Mouse (Mus musculus) hindbrain, embryonic 16.5 days (tissue): ENCODE measurements around the gene Morn1. TPM values are rescaled to one million over a fixed set of nuclear protein-coding genes. Genes with fewer than 3 reads are reported as not detected.
A peak's percentile ranks its signal among the peaks of the same experiment; 100 is the strongest.

Experiments used
- ATAC-seq: fragments of 200-750 bp; cut with Nextera tagmentation; 2 replicates; pipeline ENCODE4 v1.8.0; 2017; ENCODE audit warnings: moderate TSS enrichment, moderate library complexity
- H3K27ac ChIP-seq: fragments of 300-500 bp; sonication (generic); 2 replicates; pipeline ENCODE4 v1.5.1; 2014; ENCODE audit warnings: low read depth, mild to moderate bottlenecking, control low read depth, low read length, moderate library complexity
- H3K27me3 ChIP-seq: fragments of 300-500 bp; sonication (generic); replicated peaks from 2 replicates; pipeline ENCODE4 v1.6.1; 2014; ENCODE audit warnings: low read length; ENCODE audit not compliant: control insufficient read depth, insufficient read depth
- H3K36me3 ChIP-seq: fragments of 300-500 bp; sonication (generic); 2 replicates; pipeline ENCODE4 v1.6.1; 2014; ENCODE audit warnings: mild to moderate bottlenecking, low read length, moderate library complexity, mixed read lengths; ENCODE audit not compliant: control insufficient read depth, insufficient read depth
- H3K4me1 ChIP-seq: fragments of 300-500 bp; sonication (generic); 2 replicates; pipeline ENCODE4 v1.6.1; 2014; ENCODE audit warnings: low read depth, low read length; ENCODE audit not compliant: control insufficient read depth, insufficient read depth
- H3K4me2 ChIP-seq: fragments of 300-500 bp; sonication (generic); 2 replicates; pipeline ENCODE4 v1.6.1; 2014; ENCODE audit warnings: mild to moderate bottlenecking, low read length, control low read depth, moderate library complexity
- H3K4me3 ChIP-seq: fragments of 300-500 bp; sonication (generic); 2 replicates; pipeline ENCODE4 v1.5.1; 2014; ENCODE audit warnings: mild to moderate bottlenecking, low read length, control low read depth, moderate library complexity
- H3K9ac ChIP-seq: fragments of 300-500 bp; sonication (generic); 2 replicates; pipeline ENCODE4 v1.6.1; 2014; ENCODE audit warnings: low read depth, mild to moderate bottlenecking, control low read depth, low read length, moderate library complexity
- H3K9me3 ChIP-seq: fragments of 300-500 bp; sonication (generic); 2 replicates; pipeline ENCODE4 v1.6.1; 2014; ENCODE audit warnings: mild to moderate bottlenecking, low read length, moderate library complexity; ENCODE audit not compliant: control insufficient read depth
- WGBS: fragments of 180-500 bp; shearing (Covaris S2); extraction: QIAGEN DNeasy Blood & Tissue Kit; methylation state at CpG from one replicate; pipeline ENCODE4 v1.1.7; 2014; 5-methylcytosine and 5-hydroxymethylcytosine counted together
- polyA plus RNA-seq: library from polyadenylated mRNA; unstranded; fragments of >200 nt; fragmentation: Nextera tagmentation; extraction: Ambion mirVana; gene quantifications from 2 replicates; pipeline ENCODE4 v1.2.1, GENCODE M21; 2015

Gene Morn1
- polyA plus RNA-seq, 1 experiment from 2014 or later, result 9.5 TPM

DNA sequence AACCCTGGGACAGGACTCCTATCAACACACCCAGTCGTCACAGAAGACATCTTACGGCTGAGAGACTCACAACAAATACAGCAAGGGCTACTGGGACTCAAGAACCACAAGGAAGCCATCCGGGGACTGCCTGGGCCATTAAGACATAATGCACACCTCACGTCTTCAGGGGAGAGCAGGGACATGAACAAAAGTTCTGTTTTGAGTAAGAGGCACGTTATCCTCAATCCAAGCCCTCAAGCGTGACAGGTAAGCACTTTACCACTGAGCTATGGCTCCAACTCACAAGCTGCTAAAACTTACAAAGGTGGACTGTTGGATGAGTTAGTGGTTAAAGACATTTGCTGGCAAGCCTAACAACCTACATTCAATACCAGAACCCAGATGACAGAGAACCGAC, 96.8 kb downstream of the Morn1 start:
- H3K9ac ChIP-seq, result no peak overlapping the region
- peaks cover 41% of the 10 kb centered on the region for H3K4me1 ChIP-seq
- ATAC-seq, result no peak
- no peak overlapping the region for H3K4me2 ChIP-seq
- no peaks in the 10 kb centered on the region for H3K27me3 ChIP-seq
- H3K4me3 ChIP-seq, result no peak overlapping the region
- no peak overlapping the region for H3K27ac ChIP-seq
- no peaks in the 10 kb centered on the region for H3K9me3 ChIP-seq
- H3K36me3 ChIP-seq, result no peaks in the 10 kb centered on the region
- WGBS, result 84% methylated on average over 7 of the region's 7 CpGs

DNA sequence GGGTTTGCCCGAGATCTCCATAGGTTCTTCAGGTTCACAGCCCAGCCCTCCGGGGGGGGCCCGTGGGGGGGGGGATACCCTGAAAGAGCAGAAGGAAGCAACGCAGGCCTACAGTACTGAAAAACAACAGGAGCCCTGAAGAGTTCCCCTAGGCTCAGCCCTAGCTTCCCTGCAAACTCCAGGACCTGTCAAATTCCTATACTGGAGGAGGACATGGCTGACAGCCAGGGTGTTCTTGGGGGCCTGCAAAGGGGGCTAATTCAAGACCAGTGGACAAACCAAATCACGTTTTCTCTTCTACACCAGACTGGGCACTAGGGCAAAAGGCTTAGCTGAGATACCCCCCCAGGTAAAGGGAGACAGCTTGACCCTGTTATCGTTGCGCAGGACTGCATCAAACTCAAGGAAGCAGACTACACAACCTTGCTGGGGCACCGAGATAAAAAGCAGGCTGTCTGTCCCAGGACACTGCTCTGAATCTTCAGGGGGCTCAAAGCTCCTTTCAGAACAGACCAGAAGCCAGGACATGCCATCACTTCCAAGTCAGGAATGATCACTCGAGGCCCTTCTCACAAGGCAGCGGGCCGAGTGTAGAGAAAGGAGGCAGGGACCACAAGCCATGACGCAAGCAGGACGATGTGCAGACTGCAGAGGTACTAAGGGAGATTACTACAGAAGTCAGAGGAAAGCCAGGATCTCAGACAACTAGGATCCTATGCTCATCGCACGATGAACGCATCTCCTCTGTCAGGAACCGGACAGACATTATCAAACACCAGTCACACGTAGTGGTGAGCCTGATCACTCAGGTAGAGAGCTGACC, 98.1 kb downstream of the Morn1 start:
- H3K36me3 ChIP-seq, result no peaks in the 10 kb centered on the region
- no peak overlapping the region for H3K4me2 ChIP-seq
- no peak for ATAC-seq
- no peak overlapping the region for H3K9ac ChIP-seq
- no peak overlapping the region for H3K27ac ChIP-seq
- H3K4me1 ChIP-seq, result peaks cover 38% of the 10 kb centered on the region
- 71% methylated on average over 18 of the region's 18 CpGs for WGBS
- no peaks in the 10 kb centered on the region for H3K27me3 ChIP-seq
- H3K9me3 ChIP-seq, result no peaks in the 10 kb centered on the region
- no peak overlapping the region for H3K4me3 ChIP-seq

GRCm38 (mm10) chr4:155185845-155186244, 99.5 kb downstream of the Morn1 start:
- H3K9me3 ChIP-seq, result no peaks in the 10 kb centered on the region
- peaks cover 49% of the 10 kb centered on the region for H3K4me1 ChIP-seq
- H3K4me2 ChIP-seq, result no peak overlapping the region
- no peak overlapping the region for H3K4me3 ChIP-seq
- 78% methylated on average over 9 of the region's 9 CpGs for WGBS
- no peak overlapping the region for H3K27ac ChIP-seq
- no peaks in the 10 kb centered on the region for H3K27me3 ChIP-seq
- H3K9ac ChIP-seq, result no peak overlapping the region
- H3K36me3 ChIP-seq, result no peaks in the 10 kb centered on the region
- no peak for ATAC-seq

DNA sequence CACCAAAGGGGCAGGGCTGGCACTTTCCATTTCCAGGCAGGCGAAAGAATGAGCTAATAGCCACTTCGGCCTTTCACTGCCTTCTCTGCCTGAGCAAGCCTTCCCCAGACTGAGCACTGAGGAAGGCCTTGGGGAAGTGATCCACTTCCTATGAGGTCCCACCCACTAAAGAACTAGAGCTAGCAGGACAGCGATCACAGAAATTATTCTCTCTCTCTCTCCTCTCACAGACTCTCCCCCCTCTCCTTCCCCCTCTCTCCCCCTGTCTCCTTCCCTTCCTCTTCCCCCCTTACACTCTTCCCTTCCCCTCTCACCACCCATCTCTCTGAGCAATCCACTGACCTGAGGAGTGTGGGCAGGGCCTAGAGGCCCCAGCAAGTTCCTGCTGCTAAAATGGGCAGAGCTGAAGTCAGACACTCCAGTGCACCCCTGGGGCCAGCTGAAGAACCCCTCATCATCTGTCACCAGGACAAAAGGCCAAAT, 100.9 kb downstream of the Morn1 start:
- no peak for ATAC-seq
- Histone ChIP-seq H3K4me3 (no peak overlapping the region), H3K4me2 (no peak overlapping the region), H3K27ac (no peak overlapping the region), H3K9ac (no peak overlapping the region), H3K27me3 (no peaks in the 10 kb centered on the region), H3K9me3 (no peaks in the 10 kb centered on the region), H3K4me1 (peaks cover 49% of the 10 kb centered on the region), H3K36me3 (no peaks in the 10 kb centered on the region)
- 42% methylated on average over 3 of the region's 3 CpGs for WGBS

- H3K4me2 ChIP-seq, result no peak overlapping the region
- no peaks in the 10 kb centered on the region for H3K9me3 ChIP-seq
- H3K27me3 ChIP-seq, result no peaks in the 10 kb centered on the region
- H3K27ac ChIP-seq, result no peak overlapping the region
- peaks cover 49% of the 10 kb centered on the region for H3K4me1 ChIP-seq
- WGBS, result 8% methylated on average over 8 of the region's 8 CpGs
- ATAC-seq, result no peak
- H3K9ac ChIP-seq, result no peak overlapping the region
- H3K4me3 ChIP-seq, result no peak overlapping the region
- H3K36me3 ChIP-seq, result no peaks in the 10 kb centered on the region
These were observed 102.0 kb downstream of the Morn1 start for GRCm38 (mm10) chr4:155188341-155188740.

- Histone ChIP-seq H3K9ac (no peak overlapping the region), H3K27me3 (no peaks in the 10 kb centered on the region), H3K27ac (no peak overlapping the region), H3K9me3 (no peaks in the 10 kb centered on the region), H3K4me2 (no peak overlapping the region), H3K4me1 (peaks cover 49% of the 10 kb centered on the region), H3K36me3 (no peaks in the 10 kb centered on the region), H3K4me3 (no peak overlapping the region)
- ATAC-seq, result no peak
These were observed 102.4 kb downstream of the Morn1 start for GRCm38 (mm10) chr4:155188803-155189202.

- H3K9me3 ChIP-seq, result no peaks in the 10 kb centered on the region
- no peak overlapping the region for H3K4me2 ChIP-seq
- H3K27me3 ChIP-seq, result no peaks in the 10 kb centered on the region
- WGBS, result 3% methylated on average over 4 of the region's 4 CpGs
- no peak for ATAC-seq
- H3K4me1 ChIP-seq, result peaks cover 40% of the 10 kb centered on the region
- no peak overlapping the region for H3K4me3 ChIP-seq
- H3K36me3 ChIP-seq, result no peaks in the 10 kb centered on the region
- peak overlapping the region; percentile 8; the same call in 1 of the 2 replicates for H3K27ac ChIP-seq
- H3K9ac ChIP-seq, result no peak overlapping the region
These were observed 103.3 kb downstream of the Morn1 start for GRCm38 (mm10) chr4:155189711-155190139.

GRCm38 (mm10) chr4:155190275-155190674, 103.9 kb downstream of the Morn1 start:
- H3K27ac ChIP-seq, result no peak overlapping the region
- no peaks in the 10 kb centered on the region for H3K36me3 ChIP-seq
- WGBS, result 28% methylated on average over 7 of the region's 7 CpGs
- ATAC-seq, result no peak; the same call in 1 of the 2 replicates
- H3K4me1 ChIP-seq, result peaks cover 38% of the 10 kb centered on the region
- no peaks in the 10 kb centered on the region for H3K27me3 ChIP-seq
- H3K4me2 ChIP-seq, result no peak overlapping the region
- no peaks in the 10 kb centered on the region for H3K9me3 ChIP-seq
- H3K9ac ChIP-seq, result no peak overlapping the region
- H3K4me3 ChIP-seq, result no peak overlapping the region
